Mouse (Mus musculus) heart, embryonic 15.5 days (tissue): Measurements from ENCODE around the gene Senp8. TPM values are rescaled to one million over a fixed set of nuclear protein-coding genes. Genes with fewer than 3 reads are reported as not detected.
A peak's percentile ranks its signal among the peaks of the same experiment; 100 is the strongest.
"Not testable (repeated sequence)": the region's sequence is repeated elsewhere in the genome, so short reads cannot be mapped to it uniquely, and the experiment has no call there.

Experiments used
- ATAC-seq: fragments of 200-750 bp; cut with Nextera tagmentation; replicated peaks from 2 replicates; pipeline ENCODE4 v1.8.0; 2017; ENCODE audit warnings: low read depth, moderate TSS enrichment; ENCODE audit not compliant: insufficient number of reproducible peaks, insufficient read depth, low FRiP score
- H3K27ac ChIP-seq: fragments of 300-500 bp; sonication (generic); 2 replicates; pipeline ENCODE4 v1.5.1; 2015; ENCODE audit warnings: mild to moderate bottlenecking, inconsistent platforms
- H3K27me3 ChIP-seq: fragments of 300-500 bp; sonication (generic); 2 replicates; pipeline ENCODE4 v1.6.1; 2015; ENCODE audit warnings: inconsistent platforms
- H3K36me3 ChIP-seq: fragments of 300-500 bp; sonication (generic); 2 replicates; pipeline ENCODE4 v1.6.1; 2015; ENCODE audit warnings: mild to moderate bottlenecking, inconsistent platforms
- H3K4me1 ChIP-seq: fragments of 300-500 bp; sonication (generic); replicated peaks from 2 replicates; pipeline ENCODE4 v1.6.1; 2015; ENCODE audit warnings: inconsistent platforms
- H3K4me2 ChIP-seq: fragments of 300-500 bp; sonication (generic); 2 replicates; pipeline ENCODE4 v1.6.1; 2015; ENCODE audit warnings: inconsistent platforms, mild to moderate bottlenecking, moderate library complexity
- H3K4me3 ChIP-seq: fragments of 300-500 bp; sonication (generic); 2 replicates; pipeline ENCODE4 v1.5.1; 2015; ENCODE audit warnings: mild to moderate bottlenecking, inconsistent platforms
- H3K9ac ChIP-seq: fragments of 300-500 bp; sonication (generic); 2 replicates; pipeline ENCODE4 v1.6.1; 2015; ENCODE audit warnings: mild to moderate bottlenecking, inconsistent platforms
- H3K9me3 ChIP-seq: fragments of 300-500 bp; sonication (generic); replicated peaks from 2 replicates; pipeline ENCODE4 v1.6.1; 2016; ENCODE audit warnings: inconsistent platforms
- WGBS: fragments of 180-500 bp; shearing (Covaris S2); methylation state at CpG from one replicate; pipeline ENCODE4 v1.1.7; 2015; ENCODE audit warnings: mixed read lengths; 5-methylcytosine and 5-hydroxymethylcytosine counted together
- polyA plus RNA-seq: library from polyadenylated mRNA; unstranded; fragments of >200 nt; fragmentation: Nextera tagmentation; extraction: Ambion mirVana; gene quantifications from 2 replicates; pipeline ENCODE4 v1.2.1, GENCODE M21; 2015

The Senp8 gene
- polyA plus RNA-seq: 10.5 and 10.6 TPM in 2 replicates

DNA sequence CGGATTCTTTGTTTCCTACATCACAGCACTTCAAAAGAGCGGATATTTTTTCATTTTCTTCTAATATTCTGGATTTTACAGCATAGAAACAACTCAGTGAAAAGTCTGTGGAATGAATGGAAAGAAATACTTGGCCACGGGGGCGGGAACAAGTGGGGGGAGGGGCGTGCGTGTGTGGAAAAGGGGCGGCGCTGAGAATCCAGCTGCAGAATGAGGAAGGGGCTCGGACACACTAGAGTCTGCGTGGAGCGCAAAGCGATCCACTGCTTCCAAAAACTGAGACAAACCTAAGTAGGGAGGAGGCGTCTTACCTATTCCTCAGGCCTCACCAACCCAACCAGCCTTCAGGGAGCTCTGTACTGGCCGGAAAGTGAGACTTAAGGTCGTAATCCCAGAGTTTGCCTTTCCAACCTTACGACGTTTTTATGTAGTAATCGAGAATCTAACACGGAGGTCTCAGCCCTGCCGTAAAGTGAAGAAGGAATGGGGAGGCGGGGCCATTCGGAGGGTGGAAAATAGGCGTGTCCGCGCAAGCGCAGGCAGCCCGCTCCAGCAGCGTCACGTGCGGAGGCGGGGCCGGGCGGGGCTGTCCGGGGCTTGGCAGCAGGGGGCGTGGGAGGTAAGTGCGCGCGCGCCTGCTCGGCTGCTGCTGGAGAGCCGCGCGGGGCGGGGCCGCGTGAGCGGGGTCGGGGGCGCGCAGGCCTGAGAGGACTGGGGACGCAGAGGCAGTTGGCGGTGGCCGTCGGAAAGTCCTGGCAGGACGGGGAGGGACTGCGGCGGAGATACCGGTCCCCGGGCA is at the start of gene Senp8, which contains the start of gene Myo9a:
Senp8 (minus strand) TSS at position 444 of the 799 bp plus-strand sequence.
Myo9a (plus strand) TSS at position 630 of the 799 bp plus-strand sequence.
- H3K27ac ChIP-seq: peak within 1 kb of the TSS; percentile 98
- H3K9ac ChIP-seq: peak within 1 kb of the TSS; percentile 77
- no peaks in the 10 kb centered on the region for H3K36me3 ChIP-seq
- no peaks in the 10 kb centered on the region for H3K9me3 ChIP-seq
- WGBS: under 1% methylated on average over 59 of the region's 59 CpGs
- H3K4me2 ChIP-seq: peak within 1 kb of the TSS; percentile 76
- H3K4me3 ChIP-seq: peak within 1 kb of the TSS; percentile 82
- ATAC-seq: peak; percentile 94
- H3K27me3 ChIP-seq: no peaks in the 10 kb centered on the region
- H3K4me1 ChIP-seq: peaks cover 16% of the 10 kb centered on the region

DNA sequence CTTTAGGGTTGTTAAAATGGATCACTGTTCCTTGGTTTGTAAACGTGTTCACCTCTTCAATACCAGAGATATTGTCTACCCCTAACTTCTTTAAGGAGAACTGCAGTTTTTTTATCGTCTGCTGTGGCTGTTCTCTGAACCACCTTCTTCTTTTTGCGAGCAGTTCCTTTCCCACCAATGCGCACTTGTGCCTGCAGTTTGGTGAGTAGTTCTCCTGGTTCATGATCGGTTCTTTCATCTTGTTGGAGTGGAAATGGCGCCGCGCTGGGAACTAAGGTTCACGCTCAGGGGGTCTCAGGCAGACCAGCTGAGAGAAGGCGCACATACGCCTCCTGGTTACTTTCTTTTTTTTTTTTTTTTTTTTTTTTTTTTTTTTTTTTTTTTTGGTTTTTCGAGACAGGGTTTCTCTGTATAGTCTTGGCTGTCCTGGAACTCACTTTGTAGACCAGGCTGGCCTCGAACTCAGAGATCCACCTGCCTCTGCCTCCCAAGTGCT is 16.5 kb upstream of the Senp8 start:
- H3K9me3 ChIP-seq: not testable (repeated sequence)

DNA sequence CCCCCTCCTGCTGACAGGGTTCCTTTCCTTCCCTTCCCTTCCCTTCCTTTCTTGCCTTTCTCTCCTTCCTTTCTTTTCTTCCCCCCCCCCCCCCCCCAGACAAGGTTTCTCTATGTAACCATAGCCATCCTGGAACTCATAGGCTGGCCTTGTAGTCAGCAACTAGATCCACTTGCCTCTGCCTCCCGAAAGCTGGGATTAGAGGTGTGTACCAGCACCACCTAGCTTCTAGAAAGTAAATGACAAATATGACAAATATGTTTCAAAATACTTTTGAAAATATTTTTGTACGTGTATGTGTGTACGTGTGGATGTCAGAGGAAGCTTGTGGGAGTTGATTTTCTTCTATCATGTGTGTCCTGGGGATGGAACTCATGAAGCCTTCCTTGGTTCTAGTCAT is 10.0 kb upstream of the Senp8 start:
- Histone ChIP-seq H3K9ac (no peak overlapping the region), H3K4me3 (no peak overlapping the region), H3K27me3 (no peaks in the 10 kb centered on the region), H3K4me2 (no peak overlapping the region), H3K27ac (no peak overlapping the region), H3K36me3 (no peaks in the 10 kb centered on the region), H3K9me3 (no peaks in the 10 kb centered on the region), H3K4me1 (no peaks in the 10 kb centered on the region)
- 51% methylated on average over 3 of the region's 3 CpGs for WGBS
- ATAC-seq: no peak

More for the DNA sequence above, 16.5 kb upstream of the Senp8 start:
- not testable (repeated sequence) for H3K27ac ChIP-seq, ATAC-seq, H3K9ac ChIP-seq, H3K36me3 ChIP-seq, H3K4me3 ChIP-seq, H3K27me3 ChIP-seq, H3K4me2 ChIP-seq, H3K4me1 ChIP-seq
- WGBS: 87% methylated on average over 11 of the region's 13 CpGs

DNA sequence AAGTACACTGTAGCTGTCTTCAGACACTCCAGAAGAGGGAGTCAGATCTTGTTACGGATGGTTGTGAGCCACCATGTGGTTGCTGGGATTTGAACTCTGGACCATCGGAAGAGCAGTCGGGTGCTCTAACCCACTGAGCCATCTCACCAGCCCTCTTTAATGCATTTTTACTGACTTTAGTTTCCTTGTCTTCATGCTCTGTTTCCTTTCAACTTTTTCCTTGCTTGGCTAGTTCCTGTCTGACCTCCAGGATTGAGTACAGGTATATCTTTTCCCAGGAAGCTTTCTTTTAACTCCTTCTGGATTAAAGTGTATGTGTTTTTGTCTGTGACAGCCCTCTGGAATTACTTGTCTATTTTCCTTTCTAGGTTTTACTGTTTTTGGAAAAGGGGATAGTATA is 6.5 kb upstream of the Senp8 start:
- H3K27ac ChIP-seq, H3K27me3 ChIP-seq, H3K4me3 ChIP-seq, H3K9ac ChIP-seq, H3K4me2 ChIP-seq, ATAC-seq, H3K36me3 ChIP-seq, H3K9me3 ChIP-seq, H3K4me1 ChIP-seq: not testable (repeated sequence)
- 89% methylated on average over 3 of the region's 3 CpGs for WGBS

DNA sequence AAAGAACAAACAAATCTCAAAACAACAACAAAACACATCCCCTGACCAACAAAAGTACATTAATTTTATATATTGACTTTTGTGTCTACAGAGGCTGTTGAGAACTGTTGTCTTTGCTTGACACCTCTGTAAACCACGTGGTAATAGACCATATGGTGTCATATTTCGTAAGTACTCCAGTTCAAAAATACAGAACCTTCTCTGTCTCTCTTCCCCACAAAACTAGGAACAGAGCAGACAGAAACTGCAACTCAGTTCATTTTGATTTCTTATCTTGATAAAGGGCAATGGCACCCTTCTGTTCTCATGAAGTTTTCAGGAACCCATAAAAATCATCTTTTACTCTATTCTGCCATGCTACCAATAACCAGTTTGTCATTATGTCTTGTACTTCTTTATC is 4.7 kb upstream of the Senp8 start:
- no peaks in the 10 kb centered on the region for H3K36me3 ChIP-seq
- 0 out of 2 replicates have a peak, but pooled peaks cover 2% of the 10 kb centered on the region for H3K4me1 ChIP-seq
- no peak overlapping the region for H3K27ac ChIP-seq
- no peak overlapping the region for H3K9ac ChIP-seq
- no peak overlapping the region for H3K4me3 ChIP-seq
- no peaks in the 10 kb centered on the region for H3K27me3 ChIP-seq
- no peak for ATAC-seq
- no peak overlapping the region for H3K4me2 ChIP-seq
- WGBS: 67% methylated on average over 2 of the region's 2 CpGs
- no peaks in the 10 kb centered on the region for H3K9me3 ChIP-seq

DNA sequence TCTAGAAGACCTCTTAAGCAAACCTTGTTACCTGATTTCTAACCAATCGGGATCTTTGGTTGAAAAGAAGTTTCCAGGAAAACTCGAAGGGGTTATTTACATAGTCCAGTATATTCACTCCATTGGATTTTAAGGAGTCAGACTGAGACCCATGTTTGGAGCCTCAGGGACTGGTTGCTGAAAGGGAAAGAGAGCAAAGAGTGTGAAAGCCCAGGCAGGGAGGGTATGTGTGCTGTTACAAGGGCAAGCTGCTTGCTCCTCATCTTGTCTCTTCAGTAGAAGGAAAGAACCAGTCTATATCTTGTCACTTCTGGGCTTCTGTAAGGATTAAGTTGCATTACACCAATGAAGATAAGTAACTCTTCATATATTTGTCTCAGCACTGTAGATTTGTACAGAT is 1.5 kb upstream of the Senp8 start:
- Histone ChIP-seq H3K36me3 (no peaks in the 10 kb centered on the region), H3K4me3 (peak overlapping the region; percentile 82), H3K9me3 (no peaks in the 10 kb centered on the region), H3K9ac (peak overlapping the region; percentile 77), H3K4me1 (peaks cover 16% of the 10 kb centered on the region), H3K4me2 (peak overlapping the region; percentile 75), H3K27me3 (no peaks in the 10 kb centered on the region), H3K27ac (peak overlapping the region; percentile 98)
- WGBS: 3% methylated on average over 2 of the region's 2 CpGs
- ATAC-seq: no peak

DNA sequence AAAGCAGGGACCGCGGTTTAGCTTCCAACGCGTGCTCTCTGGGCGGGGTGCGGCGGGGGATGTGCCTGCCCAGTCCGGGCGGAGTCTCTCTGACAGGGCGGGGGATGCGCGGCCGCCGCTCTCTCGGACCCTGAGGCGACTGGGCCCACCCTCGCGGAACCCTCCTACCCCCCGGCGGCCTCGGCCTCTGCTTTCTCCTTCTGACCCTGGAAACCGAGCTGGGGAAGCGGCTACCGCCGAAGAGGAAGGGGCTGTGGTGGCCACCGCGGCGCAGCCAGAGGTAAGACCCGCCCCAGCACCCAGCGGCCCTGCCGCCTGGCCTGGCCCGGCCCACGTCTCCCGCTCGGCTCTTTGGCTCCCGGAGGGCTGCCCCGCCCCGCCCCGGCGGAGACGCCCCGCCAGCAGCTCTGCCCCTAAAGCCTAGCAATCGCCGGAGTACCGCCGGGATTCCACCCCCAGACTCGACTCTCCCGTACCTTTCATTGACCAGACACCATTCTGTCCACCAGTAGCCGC is 614 bp upstream of the Senp8 start:
- Histone ChIP-seq H3K4me1 (peaks cover 16% of the 10 kb centered on the region), H3K27ac (peak overlapping the region; percentile 98), H3K36me3 (no peaks in the 10 kb centered on the region), H3K9me3 (no peaks in the 10 kb centered on the region), H3K9ac (peak overlapping the region; percentile 77), H3K4me2 (peak overlapping the region; percentile 75), H3K27me3 (no peaks in the 10 kb centered on the region), H3K4me3 (peak overlapping the region; percentile 82)
- under 1% methylated on average over 47 of the region's 49 CpGs for WGBS
- peak; percentile 92 for ATAC-seq

DNA sequence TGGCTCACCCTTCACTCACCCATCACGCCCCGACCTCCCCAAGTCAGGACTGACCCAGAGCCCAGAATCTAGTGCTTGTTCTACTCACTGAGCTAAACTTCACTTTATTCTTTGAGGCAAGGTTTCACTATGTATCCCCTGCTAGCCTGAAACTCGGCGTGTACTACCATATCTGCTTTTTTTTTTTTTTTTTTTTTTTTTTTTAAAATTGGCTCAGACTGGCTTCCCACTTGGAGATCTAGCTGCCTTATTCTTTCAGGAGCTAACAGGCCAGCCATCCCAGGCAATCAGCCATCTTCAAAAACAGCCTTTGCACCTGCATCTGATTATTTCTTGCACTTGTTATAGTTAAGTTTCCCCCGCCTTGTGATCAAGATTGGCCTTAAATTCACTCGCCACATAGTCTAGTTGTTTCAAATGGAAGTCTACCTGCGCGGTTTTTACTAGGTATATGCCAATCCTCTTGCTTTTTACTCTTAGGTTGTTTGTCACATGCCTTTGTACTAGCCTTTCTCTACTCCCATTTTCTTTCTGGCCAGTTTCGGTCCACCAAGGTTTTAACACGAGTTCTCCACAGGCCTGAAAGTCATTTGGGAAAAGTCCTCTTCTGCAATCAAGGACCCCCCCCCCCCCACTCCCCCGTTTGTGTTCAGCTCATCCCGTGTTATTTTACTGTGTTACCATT is 787 bp downstream of the Senp8 start:
- no peak for ATAC-seq
- no peaks in the 10 kb centered on the region for H3K36me3 ChIP-seq
- no peaks in the 10 kb centered on the region for H3K27me3 ChIP-seq
- H3K9ac ChIP-seq: peak overlapping the region; percentile 74
- peak overlapping the region; percentile 82 for H3K4me3 ChIP-seq
- no peaks in the 10 kb centered on the region for H3K9me3 ChIP-seq
- peak overlapping the region; percentile 94 for H3K27ac ChIP-seq
- peaks cover 16% of the 10 kb centered on the region for H3K4me1 ChIP-seq
- H3K4me2 ChIP-seq: peak overlapping the region; percentile 76
- WGBS: 25% methylated on average over 12 of the region's 12 CpGs

DNA sequence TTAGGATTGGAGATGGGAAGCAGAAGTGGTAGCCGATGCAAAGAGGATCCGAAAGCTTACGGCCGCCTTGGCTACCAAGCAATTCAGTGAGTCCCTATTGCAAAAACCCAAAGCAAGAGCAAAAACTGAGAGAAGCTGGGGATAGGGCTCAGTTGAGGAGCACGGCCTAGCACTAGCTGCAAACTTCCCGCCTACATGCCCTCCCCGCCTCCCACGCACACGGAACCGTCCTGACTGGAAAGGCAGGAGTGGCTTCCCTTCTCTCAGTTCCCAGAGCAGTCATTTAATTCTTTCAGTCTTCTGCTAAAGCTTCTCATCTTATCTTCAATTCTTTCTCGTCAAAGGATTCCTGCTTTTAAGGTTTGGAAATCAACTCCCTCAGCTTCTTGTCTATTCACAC is 1.5 kb downstream of the Senp8 start:
- H3K4me3 ChIP-seq: no peak overlapping the region
- H3K9ac ChIP-seq: no peak overlapping the region
- H3K27ac ChIP-seq: no peak overlapping the region
- 73% methylated on average over 11 of the region's 11 CpGs for WGBS
- no peaks in the 10 kb centered on the region for H3K36me3 ChIP-seq
- H3K4me2 ChIP-seq: peak overlapping the region; percentile 76; the same call in 1 of the 2 replicates
- H3K27me3 ChIP-seq: no peaks in the 10 kb centered on the region
- no peaks in the 10 kb centered on the region for H3K9me3 ChIP-seq
- peaks cover 16% of the 10 kb centered on the region for H3K4me1 ChIP-seq
- no peak for ATAC-seq

DNA sequence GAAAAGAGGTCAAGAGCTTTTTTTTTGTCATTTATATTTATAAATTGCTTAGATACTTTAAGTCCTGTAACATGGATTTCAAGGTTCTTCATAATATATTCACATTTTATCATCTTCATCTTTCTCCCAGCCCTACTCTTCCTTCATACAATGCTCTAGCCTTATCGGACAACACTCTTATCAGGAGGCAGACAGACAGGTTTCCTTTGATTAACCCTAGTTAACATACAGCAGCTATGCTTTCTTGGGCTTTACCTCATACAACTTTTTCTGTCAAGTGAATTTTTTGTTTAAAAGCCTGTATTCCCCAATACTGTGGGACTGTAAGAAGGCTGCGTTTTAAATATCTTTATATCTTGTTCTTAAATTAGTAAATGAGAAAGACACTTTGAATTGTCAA is 2.1 kb downstream of the Senp8 start:
- no peak for ATAC-seq
- Histone ChIP-seq H3K27ac (no peak overlapping the region), H3K4me1 (peaks cover 16% of the 10 kb centered on the region), H3K9me3 (no peaks in the 10 kb centered on the region), H3K27me3 (no peaks in the 10 kb centered on the region), H3K36me3 (no peaks in the 10 kb centered on the region), H3K4me2 (no peak overlapping the region), H3K9ac (no peak overlapping the region), H3K4me3 (no peak overlapping the region)
- 65% methylated on average over 2 of the region's 2 CpGs for WGBS

DNA sequence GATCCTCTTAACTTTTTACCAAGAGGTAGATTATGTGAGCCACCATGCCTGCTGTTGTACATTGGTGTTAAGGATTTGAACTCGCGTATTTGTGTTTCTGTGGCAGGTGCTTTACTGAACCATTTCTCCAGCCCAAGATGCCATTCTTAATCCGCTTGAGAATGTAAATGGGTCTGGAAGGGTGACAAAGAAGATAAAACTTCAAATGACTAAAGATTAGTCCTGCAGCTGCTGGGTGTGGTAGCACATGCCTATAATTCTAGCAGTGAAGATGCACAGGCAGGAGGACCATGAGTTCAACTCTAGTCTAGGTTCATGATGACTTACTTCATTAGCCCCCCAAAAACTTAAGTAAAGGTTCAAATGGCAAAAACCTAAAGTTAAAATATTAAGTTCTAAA is 6.6 kb downstream of the Senp8 start:
- Histone ChIP-seq H3K9me3 (no peaks in the 10 kb centered on the region), H3K27ac (no peak overlapping the region), H3K4me2 (no peak overlapping the region), H3K4me3 (no peak overlapping the region), H3K27me3 (no peaks in the 10 kb centered on the region), H3K9ac (no peak overlapping the region), H3K4me1 (peaks cover 4% of the 10 kb centered on the region), H3K36me3 (no peaks in the 10 kb centered on the region)
- WGBS: 93% methylated on average over 3 of the region's 3 CpGs
- ATAC-seq: no peak
